Mouse (Mus musculus) lung, postnatal 4 days (tissue): ENCODE data around the gene Sgcb.
"Not testable (repeated sequence)": the region's sequence is repeated elsewhere in the genome, so short reads cannot be mapped to it uniquely, and the experiment has no call there.

Experiments
- DNase-seq, 2 experiments: peaks; one replicate each; pipeline ENCODE4 v3.0.0; 2021

Gene Sgcb

GRCm38 (mm10) chr5:73632291-73632690, 15.3 kb downstream of the Sgcb start, which contains the start of gene Lrrc66:
Lrrc66 (minus strand) TSS chr5:73632526.
- DNase-seq, result no peak

GRCm38 (mm10) chr5:73631001-73631558, 16.5 kb downstream of the Sgcb start:
- DNase-seq, result no peak

- DNase-seq, result peak in 1 of 2 experiments; percentile 6
Measured at GRCm38 (mm10) chr5:73630141-73630540, 17.4 kb downstream of the Sgcb start.

GRCm38 (mm10) chr5:73627991-73628390, 19.6 kb downstream of the Sgcb start:
- DNase-seq, result no peak

- no peak for DNase-seq
Measured at GRCm38 (mm10) chr5:73627559-73627958, 20.0 kb downstream of the Sgcb start.

GRCm38 (mm10) chr5:73626842-73627241, 20.7 kb downstream of the Sgcb start:
- no peak for DNase-seq

GRCm38 (mm10) chr5:73625505-73625904, 22.1 kb downstream of the Sgcb start:
- no peak for DNase-seq

GRCm38 (mm10) chr5:73618969-73619368, 28.6 kb downstream of the Sgcb start:
- no peak for DNase-seq

GRCm38 (mm10) chr5:73615211-73615610, 32.4 kb downstream of the Sgcb start:
- no peak for DNase-seq

GRCm38 (mm10) chr5:73613296-73613695, 34.3 kb downstream of the Sgcb start:
- DNase-seq, result no peak

GRCm38 (mm10) chr5:73611071-73611470, 36.5 kb downstream of the Sgcb start:
- DNase-seq, result no peak

GRCm38 (mm10) chr5:73604964-73605363, 42.6 kb downstream of the Sgcb start:
- no peak for DNase-seq

- DNase-seq, result no peak
Measured at GRCm38 (mm10) chr5:73604542-73604941, 43.0 kb downstream of the Sgcb start.

- DNase-seq, result no peak
Measured at GRCm38 (mm10) chr5:73602865-73603264, 44.7 kb downstream of the Sgcb start.

- no peak for DNase-seq
Measured at GRCm38 (mm10) chr5:73601361-73601763, 46.2 kb downstream of the Sgcb start.

GRCm38 (mm10) chr5:73599991-73600390, 47.6 kb downstream of the Sgcb start:
- DNase-seq, result no peak

GRCm38 (mm10) chr5:73598943-73599695, 48.5 kb downstream of the Sgcb start:
- no peak for DNase-seq

- DNase-seq, result no peak
Measured at GRCm38 (mm10) chr5:73587119-73587518, 60.5 kb downstream of the Sgcb start.

- no peak for DNase-seq
Measured at GRCm38 (mm10) chr5:73586597-73586996, 61.0 kb downstream of the Sgcb start.

- DNase-seq, result no peak
Measured at GRCm38 (mm10) chr5:73585212-73586115, 62.1 kb downstream of the Sgcb start.

GRCm38 (mm10) chr5:73584011-73584410, 63.6 kb downstream of the Sgcb start:
- not testable (repeated sequence) for DNase-seq
